Mouse (Mus musculus): ENCODE results near the gene Dnm3. TPM values are rescaled to one million over a fixed set of nuclear protein-coding genes. Genes with fewer than 3 reads are reported as not detected.

Dnm3 gene
- total RNA-seq, 2 experiments from 2014 or later = not detected

- peak; percentile 42; the same call in 1 of the 2 replicates for ATAC-seq (replicated peaks; ENCODE audit: poor library complexity, severe bottlenecking)
Observed at GRCm38 (mm10) chr1:162181187-162181975, 296.5 kb downstream of the Dnm3 start.

- no peak for ATAC-seq (replicated peaks; ENCODE audit: poor library complexity, severe bottlenecking)
Observed at GRCm38 (mm10) chr1:162180451-162180850, 297.4 kb downstream of the Dnm3 start.

GRCm38 (mm10) chr1:162179401-162179800 lies 298.4 kb downstream of the Dnm3 start:
- no peak for ATAC-seq (replicated peaks; ENCODE audit: poor library complexity, severe bottlenecking)

- no peak for ATAC-seq (replicated peaks; ENCODE audit: poor library complexity, severe bottlenecking)
Observed at GRCm38 (mm10) chr1:162172806-162173205, 305.0 kb downstream of the Dnm3 start.

- no peak for ATAC-seq (replicated peaks; ENCODE audit: poor library complexity, severe bottlenecking)
Observed at GRCm38 (mm10) chr1:162163687-162164484, 313.9 kb downstream of the Dnm3 start.

GRCm38 (mm10) chr1:162162677-162163076 lies 315.2 kb downstream of the Dnm3 start:
- ATAC-seq (replicated peaks; ENCODE audit: poor library complexity, severe bottlenecking) = 0 out of 2 replicates have a peak, but pooled peaks have one; percentile 9

- ATAC-seq (replicated peaks; ENCODE audit: poor library complexity, severe bottlenecking) = 0 out of 2 replicates have a peak, but pooled peaks have one; percentile 33
Observed at GRCm38 (mm10) chr1:162162249-162162648, 315.6 kb downstream of the Dnm3 start.

- ATAC-seq (replicated peaks; ENCODE audit: poor library complexity, severe bottlenecking) = no peak
Observed at GRCm38 (mm10) chr1:162160718-162161117, 317.1 kb downstream of the Dnm3 start.

- no peak for ATAC-seq (replicated peaks; ENCODE audit: poor library complexity, severe bottlenecking)
Observed at GRCm38 (mm10) chr1:162158486-162158885, 319.3 kb downstream of the Dnm3 start.

GRCm38 (mm10) chr1:162157659-162158058 lies 320.2 kb downstream of the Dnm3 start:
- ATAC-seq (replicated peaks; ENCODE audit: poor library complexity, severe bottlenecking) = no peak

GRCm38 (mm10) chr1:162156873-162157272 lies 321.0 kb downstream of the Dnm3 start:
- no peak for ATAC-seq (replicated peaks; ENCODE audit: poor library complexity, severe bottlenecking)

GRCm38 (mm10) chr1:162155546-162155945 lies 322.3 kb downstream of the Dnm3 start:
- ATAC-seq (replicated peaks; ENCODE audit: poor library complexity, severe bottlenecking) = no peak

- no peak for ATAC-seq (replicated peaks; ENCODE audit: poor library complexity, severe bottlenecking)
Observed at GRCm38 (mm10) chr1:162153118-162153517, 324.7 kb downstream of the Dnm3 start.

GRCm38 (mm10) chr1:162149730-162150129 lies 328.1 kb downstream of the Dnm3 start:
- peak; percentile 83 for ATAC-seq (replicated peaks; ENCODE audit: poor library complexity, severe bottlenecking)

GRCm38 (mm10) chr1:162147554-162147953 lies 330.3 kb downstream of the Dnm3 start:
- peak; percentile 52 for ATAC-seq (replicated peaks; ENCODE audit: poor library complexity, severe bottlenecking)

- no peak for ATAC-seq (replicated peaks; ENCODE audit: poor library complexity, severe bottlenecking)
Observed at GRCm38 (mm10) chr1:162145748-162146147, 332.1 kb downstream of the Dnm3 start.

GRCm38 (mm10) chr1:162144992-162145391 lies 332.8 kb downstream of the Dnm3 start:
- no peak for ATAC-seq (replicated peaks; ENCODE audit: poor library complexity, severe bottlenecking)

- no peak for ATAC-seq (replicated peaks; ENCODE audit: poor library complexity, severe bottlenecking)
Observed at GRCm38 (mm10) chr1:162143974-162144912, 333.6 kb downstream of the Dnm3 start.

- ATAC-seq (replicated peaks; ENCODE audit: poor library complexity, severe bottlenecking) = no peak
Observed at GRCm38 (mm10) chr1:162142285-162142684, 335.5 kb downstream of the Dnm3 start.

GRCm38 (mm10) chr1:162136328-162136727 lies 341.5 kb downstream of the Dnm3 start:
- no peak for ATAC-seq (replicated peaks; ENCODE audit: poor library complexity, severe bottlenecking)

Data from granulocyte monocyte progenitor cell, adult 5-6 weeks (primary cell).